8 mouse cellular contexts compared by ENCODE assay signal in the genomic region with DNA sequence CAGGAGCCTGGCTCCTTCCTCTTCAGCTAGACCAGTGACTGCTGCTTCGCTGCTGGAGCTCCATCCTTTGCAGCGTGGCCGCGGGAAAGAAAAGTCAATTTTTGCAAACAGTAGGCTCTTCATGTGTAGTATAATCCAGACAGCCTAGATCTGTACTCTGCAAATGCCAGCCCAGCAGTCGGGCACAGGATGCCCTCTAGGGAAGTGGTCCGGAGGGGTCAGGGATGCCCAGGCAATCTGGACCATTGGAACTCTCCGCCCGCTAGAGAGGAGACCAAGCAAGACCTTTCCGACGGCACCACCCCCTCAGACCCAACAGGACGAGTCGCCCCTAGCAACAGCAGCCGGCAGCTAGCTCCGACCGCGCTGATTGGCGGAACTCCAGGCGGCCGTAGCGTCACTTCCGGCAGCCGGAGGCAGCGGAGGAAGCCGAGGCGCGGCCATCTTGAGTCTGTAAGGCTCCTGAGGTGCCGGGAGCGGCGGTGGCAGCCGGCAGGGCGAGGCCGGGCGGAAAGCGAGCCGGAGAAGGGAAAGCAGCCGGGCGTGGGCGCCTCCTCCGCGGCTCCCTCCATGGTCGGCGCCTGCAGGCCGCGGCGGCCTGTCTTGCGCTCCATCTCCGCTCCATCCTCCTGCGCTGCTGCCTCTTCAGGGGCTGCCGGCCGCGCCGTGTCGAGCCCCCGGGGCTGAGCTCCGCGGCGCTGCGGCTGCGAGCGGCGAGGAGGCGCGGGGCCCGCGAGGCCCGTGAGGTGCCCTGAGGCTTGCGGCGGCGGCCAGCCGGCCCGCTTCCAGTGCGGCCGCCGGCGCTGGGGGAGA. TPM values are rescaled to one million over a fixed set of nuclear protein-coding genes. Genes with fewer than 3 reads are reported as not detected.
A peak's percentile ranks its signal among the peaks of the same experiment; 100 is the strongest.
DNase-seq lines count a peak whose midpoint lies in the region; ATAC-seq lines count a peak whose summit lies in the region.

A gene (plus strand): TSS at position 450 of the 813 bp plus-strand sequence.

- under 1% methylated on average over 72 of the region's 75 CpGs for WGBS in forebrain, embryonic 14.5 days
- WGBS in neural tube, embryonic 15.5 days = under 1% methylated on average over 62 of the region's 75 CpGs

- H3K4me2 ChIP-seq in forebrain, embryonic 14.5 days (ENCODE audit: low read length) = peak within 1 kb of the TSS; percentile 84
- peak within 1 kb of the TSS; percentile 95 for H3K4me2 ChIP-seq in neural tube, embryonic 15.5 days

- intact Hi-C loops in heart, postnatal 14 days (cut with DNase I) = loop anchor here (2.0 kb wide), 1 partner anchor 35 kb away; a partner anchor contains a TSS

- peak; percentile 94 for DNase-seq in ES-CJ7 (ENCODE audit: low read depth, low spot score)
- DNase-seq in cerebellum, adult 11 months = peak; percentile 96
- peak; percentile 98 for DNase-seq in forebrain, embryonic 14.5 days (ENCODE audit: low spot score)
- peak; percentile 98 to 99 for DNase-seq in heart, postnatal 14 days
- peak; percentile 96 for DNase-seq in layer of hippocampus, adult 11-12 months (ENCODE audit: low spot score)
- DNase-seq in lung, adult 18-20 months = peak; percentile 98
- peak; percentile 98 for DNase-seq in testis, postnatal 14 days (ENCODE audit: low spot score)

- peak within 1 kb of the TSS; percentile 100 for H3K4me3 ChIP-seq in forebrain, embryonic 14.5 days (ENCODE audit: low read depth, low read length)
- peak within 1 kb of the TSS; percentile 71 for H3K4me3 ChIP-seq in neural tube, embryonic 15.5 days (replicated peaks)

- H3K9ac ChIP-seq in forebrain, embryonic 14.5 days (ENCODE audit: low read length) = peak within 1 kb of the TSS; percentile 97
- H3K9ac ChIP-seq in neural tube, embryonic 15.5 days (replicated peaks) = peak within 1 kb of the TSS; percentile 97

- H3K4me1 ChIP-seq in forebrain, embryonic 14.5 days (ENCODE audit: control insufficient read depth, insufficient read depth, low read length) = peaks cover 15% of the 10 kb centered on the region
- H3K4me1 ChIP-seq in neural tube, embryonic 15.5 days = peaks cover 35% of the 10 kb centered on the region

- H3K9me3 ChIP-seq in forebrain, embryonic 14.5 days (replicated peaks; ENCODE audit: control insufficient read depth, low read length) = no peaks in the 10 kb centered on the region
- H3K9me3 ChIP-seq in neural tube, embryonic 15.5 days (replicated peaks) = no peaks in the 10 kb centered on the region

- H3K27ac ChIP-seq in forebrain, embryonic 14.5 days (ENCODE audit: low read depth, low read length) = peak within 1 kb of the TSS; percentile 97
- H3K27ac ChIP-seq in neural tube, embryonic 15.5 days (replicated peaks) = peak within 1 kb of the TSS; percentile 93

- peak; percentile 99 for ATAC-seq in forebrain, embryonic 14.5 days
- ATAC-seq in neural tube, embryonic 15.5 days (ENCODE audit: low FRiP score) = peak; percentile 98

- H3K36me3 ChIP-seq in forebrain, embryonic 14.5 days (ENCODE audit: control insufficient read depth, insufficient read depth, low read length) = no peaks in the 10 kb centered on the region
- no peaks in the 10 kb centered on the region for H3K36me3 ChIP-seq in neural tube, embryonic 15.5 days

- no peaks in the 10 kb centered on the region for H3K27me3 ChIP-seq in forebrain, embryonic 14.5 days (replicated peaks; ENCODE audit: control insufficient read depth, insufficient read depth, low read length)
- H3K27me3 ChIP-seq in neural tube, embryonic 15.5 days (replicated peaks) = no peaks in the 10 kb centered on the region

RNA-seq across cellular contexts. Expression of the gene that starts here (rescaled TPM):
- polyA plus RNA-seq in forebrain, embryonic 14.5 days (2014; fragmentation: Nextera tagmentation; extraction: Ambion mirVana) = 56.3 and 58.4 TPM in 2 replicates
- 10 to 100 TPM; 65.2 to 72.1 TPM for total RNA-seq in heart, postnatal 14 days (2021)
- polyA plus RNA-seq in neural tube, embryonic 15.5 days (2015; fragmentation: Nextera tagmentation; extraction: Ambion mirVana) = 44.4 and 47.0 TPM in 2 replicates

Comparison
In these comparisons a context has a peak if more than half of its experiments do, and no peak if none do; other contexts are left out.
1. Peak in every context shown above with its lines: DNase-seq, ATAC-seq, H3K4me3 ChIP-seq and H3K27ac ChIP-seq.